Mouse (Mus musculus): ENCODE results near the gene Lfng. TPM values are rescaled to one million over a fixed set of nuclear protein-coding genes. Genes with fewer than 3 reads are reported as not detected.

The Lfng gene
- polyA plus RNA-seq (2012; ENCODE audit: insufficient read depth, insufficient read length, missing spikeins) = 60.6 and 75.4 TPM in 2 replicates

DNA sequence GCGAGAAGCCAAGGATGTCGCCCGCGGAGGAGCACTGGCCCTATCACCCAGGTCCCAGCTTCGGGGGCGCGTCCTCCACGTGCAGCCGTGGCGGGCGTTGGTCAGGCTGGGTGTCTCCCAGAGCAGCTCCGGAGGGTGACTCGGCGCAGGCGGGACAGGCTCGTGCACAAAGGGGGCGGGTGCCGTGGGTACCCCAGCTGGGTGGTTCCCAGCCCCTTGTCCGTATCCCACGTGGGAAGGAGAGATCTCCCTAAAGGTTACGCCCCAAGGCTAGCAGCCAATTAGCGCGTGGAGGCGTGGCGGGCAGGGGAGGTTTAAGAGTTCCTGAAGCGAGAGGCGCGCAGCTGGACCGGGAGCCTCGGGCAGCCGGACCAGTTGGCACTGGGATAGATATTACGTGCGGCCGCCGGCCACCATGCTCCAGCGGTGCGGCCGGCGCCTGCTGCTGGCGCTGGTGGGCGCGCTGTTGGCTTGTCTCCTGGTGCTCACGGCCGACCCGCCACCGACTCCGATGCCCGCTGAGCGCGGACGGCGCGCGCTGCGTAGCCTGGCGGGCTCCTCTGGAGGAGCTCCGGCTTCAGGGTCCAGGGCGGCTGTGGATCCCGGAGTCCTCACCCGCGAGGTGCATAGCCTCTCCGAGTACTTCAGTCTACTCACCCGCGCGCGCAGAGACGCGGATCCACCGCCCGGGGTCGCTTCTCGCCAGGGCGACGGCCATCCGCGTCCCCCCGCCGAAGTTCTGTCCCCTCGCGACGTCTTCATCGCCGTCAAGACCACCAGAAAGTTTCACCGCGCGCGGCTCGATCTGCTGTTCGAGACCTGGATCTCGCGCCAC is at the start of gene Lfng:
TSS of gene Lfng (plus strand) at position 320 of the 835 bp plus-strand sequence.
- Histone ChIP-seq H3K27ac (ENCODE audit: insufficient read depth, low read depth, low read length) (peak within 1 kb of the TSS; percentile 86), H3K4me3 (ENCODE audit: insufficient read depth, low read length) (peak within 1 kb of the TSS; percentile 96), H3K4me1 (ENCODE audit: control insufficient read depth, insufficient read depth, low read length) (peaks cover 6% of the 10 kb centered on the region)
- peak; percentile 99 for TF ChIP-seq POLR2A (IDR thresholded peaks at IDR 0.05; ENCODE audit: borderline replicate concordance, low read depth, low read length)
- TF ChIP-seq CTCF (IDR thresholded peaks at IDR 0.05; ENCODE audit: low read depth, low read length) = no peak

DNA sequence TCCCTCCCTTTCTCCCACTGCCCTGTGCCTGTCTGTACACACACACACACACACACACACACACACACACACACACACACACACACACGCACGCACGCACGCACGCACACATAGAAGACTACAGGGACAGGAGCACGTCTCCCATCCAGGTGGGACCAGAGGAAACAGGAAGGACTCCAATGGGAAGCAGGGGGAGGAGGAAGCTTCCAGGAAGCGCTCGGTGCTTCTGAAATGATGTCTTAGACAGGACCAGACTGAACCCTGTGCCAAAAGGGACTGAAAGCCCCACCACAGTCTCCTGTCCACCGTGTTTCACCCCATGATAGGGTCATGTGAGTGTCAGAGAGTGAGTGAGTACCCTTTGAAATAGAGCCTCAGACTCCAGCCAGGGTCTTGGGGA is 44.5 kb upstream of the Lfng start:
- TF ChIP-seq POLR2A (IDR thresholded peaks at IDR 0.05; ENCODE audit: borderline replicate concordance, low read depth, low read length) (no peak), CTCF (IDR thresholded peaks at IDR 0.05; ENCODE audit: low read depth, low read length) (no peak)
- H3K27ac ChIP-seq (ENCODE audit: insufficient read depth, low read depth, low read length) = no peak overlapping the region
- no peak overlapping the region for H3K4me3 ChIP-seq (ENCODE audit: insufficient read depth, low read length)
- no peaks in the 10 kb centered on the region for H3K4me1 ChIP-seq (ENCODE audit: control insufficient read depth, insufficient read depth, low read length)

DNA sequence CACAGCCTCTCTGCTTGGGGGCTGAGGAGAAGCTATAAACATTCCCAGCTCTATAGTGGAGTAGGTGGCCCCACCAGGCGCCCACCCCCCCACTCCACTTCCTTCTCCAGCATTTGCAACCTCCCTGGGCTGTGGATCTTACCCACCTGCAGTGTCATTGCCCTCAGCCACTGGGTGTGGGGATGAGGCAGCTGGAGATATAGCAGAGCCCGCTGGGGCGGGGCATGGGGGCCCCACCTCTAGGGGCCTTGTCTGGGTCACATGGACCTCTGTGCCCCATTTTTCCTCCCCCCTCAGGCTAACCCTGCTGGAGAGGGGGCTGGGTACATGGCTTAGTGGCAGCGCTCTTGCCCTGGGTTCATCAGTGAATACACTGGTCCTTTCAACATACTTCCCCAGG is 42.2 kb upstream of the Lfng start, which contains the start of gene Grifin:
TSS of gene Grifin (minus strand) at position 176 of the 400 bp plus-strand sequence.
- Histone ChIP-seq H3K4me1 (ENCODE audit: control insufficient read depth, insufficient read depth, low read length) (no peaks in the 10 kb centered on the region), H3K27ac (ENCODE audit: insufficient read depth, low read depth, low read length) (no peak within 1 kb of the TSS), H3K4me3 (ENCODE audit: insufficient read depth, low read length) (no peak within 1 kb of the TSS)
- TF ChIP-seq CTCF (IDR thresholded peaks at IDR 0.05; ENCODE audit: low read depth, low read length) (no peak), POLR2A (IDR thresholded peaks at IDR 0.05; ENCODE audit: borderline replicate concordance, low read depth, low read length) (no peak)

DNA sequence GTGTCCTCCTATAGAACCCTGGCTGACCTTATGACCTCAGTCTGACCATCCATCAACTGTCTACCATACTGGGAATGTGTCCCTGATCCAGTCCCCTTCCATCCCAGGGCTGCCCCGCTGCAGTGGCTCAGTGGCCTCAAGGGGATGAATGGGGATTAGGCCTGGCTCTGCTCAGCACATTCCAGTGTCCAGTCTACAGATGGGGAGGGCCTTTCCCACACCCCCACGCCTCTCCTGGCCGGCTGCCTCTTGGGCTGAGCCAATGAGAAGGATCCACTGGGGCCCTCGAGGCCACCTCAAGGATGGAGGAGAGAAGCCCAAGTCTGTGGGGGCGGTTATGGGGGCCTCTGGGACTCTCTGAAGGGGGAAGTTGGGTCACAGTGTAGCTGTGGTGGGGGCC is 41.7 kb upstream of the Lfng start:
- no peak overlapping the region for H3K27ac ChIP-seq (ENCODE audit: insufficient read depth, low read depth, low read length)
- no peaks in the 10 kb centered on the region for H3K4me1 ChIP-seq (ENCODE audit: control insufficient read depth, insufficient read depth, low read length)
- TF ChIP-seq POLR2A (IDR thresholded peaks at IDR 0.05; ENCODE audit: borderline replicate concordance, low read depth, low read length) = no peak
- TF ChIP-seq CTCF (IDR thresholded peaks at IDR 0.05; ENCODE audit: low read depth, low read length) = no peak

DNA sequence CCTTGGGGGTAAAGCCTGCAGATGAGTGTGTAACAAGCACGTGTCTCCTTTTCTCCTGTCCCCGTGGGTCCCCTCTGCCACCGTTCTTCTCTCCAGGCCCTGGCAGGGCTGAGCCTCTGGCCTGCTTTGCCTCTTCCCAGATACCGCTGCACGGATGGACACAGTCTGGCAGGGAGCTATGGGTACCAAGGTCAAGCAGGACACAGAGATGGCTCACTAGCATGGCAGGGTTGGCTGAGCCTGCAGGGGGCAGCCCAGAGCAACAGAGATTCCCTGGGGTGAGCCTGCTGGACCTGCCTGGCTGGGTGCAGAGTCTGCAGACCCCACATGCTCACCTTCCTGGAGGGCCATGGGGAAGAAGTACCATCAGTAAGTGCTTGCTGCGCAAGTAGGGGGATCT is 41.3 kb upstream of the Lfng start:
- TF ChIP-seq POLR2A (IDR thresholded peaks at IDR 0.05; ENCODE audit: borderline replicate concordance, low read depth, low read length) (no peak), CTCF (IDR thresholded peaks at IDR 0.05; ENCODE audit: low read depth, low read length) (peak; percentile 8; the same call in 1 of the 2 replicates)
- Histone ChIP-seq H3K4me3 (ENCODE audit: insufficient read depth, low read length) (no peak overlapping the region), H3K27ac (ENCODE audit: insufficient read depth, low read depth, low read length) (no peak overlapping the region), H3K4me1 (ENCODE audit: control insufficient read depth, insufficient read depth, low read length) (no peaks in the 10 kb centered on the region)

More for the DNA sequence above, 41.7 kb upstream of the Lfng start:
- H3K4me3 ChIP-seq (ENCODE audit: insufficient read depth, low read length) = no peak overlapping the region

DNA sequence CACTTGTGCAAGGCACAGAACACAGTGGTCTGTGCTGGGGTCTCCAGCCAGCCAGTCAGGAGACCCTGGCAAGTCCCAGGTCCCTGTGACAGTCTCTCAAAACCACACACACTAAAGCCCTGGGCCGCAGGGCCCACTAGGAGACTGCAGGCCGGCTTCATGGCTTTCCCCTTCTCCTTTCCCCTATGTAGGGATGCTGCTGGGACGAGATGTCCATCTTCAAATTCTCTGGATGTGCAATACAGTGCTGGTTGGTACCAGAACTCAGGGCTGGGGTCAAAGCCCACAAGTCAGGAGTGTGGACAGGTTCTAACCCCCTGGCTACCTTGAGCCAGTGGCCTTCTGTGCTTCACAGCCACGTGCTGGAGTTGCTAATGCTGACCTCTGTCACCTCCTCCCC is 40.8 kb upstream of the Lfng start:
- TF ChIP-seq POLR2A (IDR thresholded peaks at IDR 0.05; ENCODE audit: borderline replicate concordance, low read depth, low read length) (no peak), CTCF (IDR thresholded peaks at IDR 0.05; ENCODE audit: low read depth, low read length) (no peak)
- Histone ChIP-seq H3K4me1 (ENCODE audit: control insufficient read depth, insufficient read depth, low read length) (no peaks in the 10 kb centered on the region), H3K4me3 (ENCODE audit: insufficient read depth, low read length) (no peak overlapping the region), H3K27ac (ENCODE audit: insufficient read depth, low read depth, low read length) (no peak overlapping the region)

DNA sequence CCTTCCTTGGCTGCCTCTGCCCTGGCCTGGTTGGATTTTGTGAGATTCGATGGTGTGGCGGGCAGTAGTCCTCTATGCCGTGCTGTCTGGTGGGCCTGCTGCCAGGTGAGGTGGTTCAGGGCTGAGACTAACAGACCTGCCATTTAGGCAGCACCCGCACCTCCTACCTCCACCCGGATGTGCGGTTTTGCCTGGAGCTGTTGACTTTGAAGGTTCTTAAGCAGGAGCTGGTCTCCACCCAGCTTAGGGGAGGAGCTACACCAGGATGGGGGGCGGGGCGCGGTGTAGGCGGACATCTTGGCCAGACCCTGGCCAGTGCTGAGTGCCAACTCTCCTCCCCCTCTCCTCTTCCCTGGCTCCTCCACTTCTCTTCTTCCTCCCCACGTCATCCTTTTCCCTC is 39.8 kb upstream of the Lfng start:
- Histone ChIP-seq H3K27ac (ENCODE audit: insufficient read depth, low read depth, low read length) (no peak overlapping the region), H3K4me1 (ENCODE audit: control insufficient read depth, insufficient read depth, low read length) (no peaks in the 10 kb centered on the region), H3K4me3 (ENCODE audit: insufficient read depth, low read length) (no peak overlapping the region)
- no peak for TF ChIP-seq POLR2A (IDR thresholded peaks at IDR 0.05; ENCODE audit: borderline replicate concordance, low read depth, low read length)
- TF ChIP-seq CTCF (IDR thresholded peaks at IDR 0.05; ENCODE audit: low read depth, low read length) = no peak

DNA sequence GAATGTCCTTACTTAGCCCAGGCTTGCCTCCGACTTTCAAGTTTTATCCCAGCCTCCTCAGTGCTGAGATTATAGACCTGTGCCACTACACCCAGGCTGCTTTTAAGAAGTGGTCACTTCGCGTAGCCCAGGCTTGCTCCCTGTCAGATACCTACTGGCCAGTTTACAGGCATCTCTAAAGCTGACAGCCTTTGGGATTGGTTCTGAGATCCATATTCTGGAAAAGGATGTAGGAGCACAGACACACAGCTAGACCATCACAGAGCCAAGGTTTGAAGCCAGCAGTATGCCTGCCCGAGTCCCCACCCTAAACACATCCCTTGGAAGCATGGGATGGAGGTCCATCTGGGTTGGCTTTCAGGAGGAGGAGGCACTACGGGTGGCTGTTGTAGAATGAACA is 39.4 kb upstream of the Lfng start:
- no peaks in the 10 kb centered on the region for H3K4me1 ChIP-seq (ENCODE audit: control insufficient read depth, insufficient read depth, low read length)
- no peak overlapping the region for H3K27ac ChIP-seq (ENCODE audit: insufficient read depth, low read depth, low read length)
- H3K4me3 ChIP-seq (ENCODE audit: insufficient read depth, low read length) = no peak overlapping the region
- no peak for TF ChIP-seq CTCF (IDR thresholded peaks at IDR 0.05; ENCODE audit: low read depth, low read length)

DNA sequence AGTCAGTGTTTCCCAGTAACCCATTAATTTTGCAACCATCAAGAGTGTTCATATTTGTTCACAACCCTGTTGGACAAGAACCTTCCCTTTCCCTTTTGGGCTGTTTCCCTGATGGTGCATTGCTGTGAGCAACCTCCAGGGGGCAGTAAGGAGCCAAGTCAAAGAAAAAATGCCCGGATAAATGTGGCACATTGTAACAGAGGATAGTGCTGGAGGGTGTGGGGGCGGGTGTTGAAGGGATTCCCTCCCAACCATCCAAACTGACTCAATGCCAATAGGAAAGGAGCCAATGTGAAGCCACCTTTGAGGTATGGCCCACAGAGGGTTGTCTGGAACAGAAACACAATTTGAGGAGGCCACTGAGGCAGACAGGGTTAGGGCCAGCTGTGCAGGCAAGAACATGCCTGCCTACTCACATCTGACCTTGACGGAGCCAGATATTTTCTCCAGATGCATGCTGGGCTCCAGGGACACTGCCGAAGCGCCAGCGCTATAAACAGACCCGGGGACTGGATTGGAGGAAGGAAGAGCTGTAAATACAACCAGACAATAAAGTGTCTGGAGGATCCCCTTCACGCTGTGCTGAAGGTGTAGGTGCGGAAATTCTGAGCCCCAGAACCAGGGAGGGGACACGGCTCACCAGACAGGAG is 38.7 kb upstream of the Lfng start:
- no peak overlapping the region for H3K27ac ChIP-seq (ENCODE audit: insufficient read depth, low read depth, low read length)
- H3K4me3 ChIP-seq (ENCODE audit: insufficient read depth, low read length) = no peak overlapping the region
- no peak for TF ChIP-seq POLR2A (IDR thresholded peaks at IDR 0.05; ENCODE audit: borderline replicate concordance, low read depth, low read length)
- peak; percentile 76 for TF ChIP-seq CTCF (IDR thresholded peaks at IDR 0.05; ENCODE audit: low read depth, low read length)
- H3K4me1 ChIP-seq (ENCODE audit: control insufficient read depth, insufficient read depth, low read length) = no peaks in the 10 kb centered on the region

DNA sequence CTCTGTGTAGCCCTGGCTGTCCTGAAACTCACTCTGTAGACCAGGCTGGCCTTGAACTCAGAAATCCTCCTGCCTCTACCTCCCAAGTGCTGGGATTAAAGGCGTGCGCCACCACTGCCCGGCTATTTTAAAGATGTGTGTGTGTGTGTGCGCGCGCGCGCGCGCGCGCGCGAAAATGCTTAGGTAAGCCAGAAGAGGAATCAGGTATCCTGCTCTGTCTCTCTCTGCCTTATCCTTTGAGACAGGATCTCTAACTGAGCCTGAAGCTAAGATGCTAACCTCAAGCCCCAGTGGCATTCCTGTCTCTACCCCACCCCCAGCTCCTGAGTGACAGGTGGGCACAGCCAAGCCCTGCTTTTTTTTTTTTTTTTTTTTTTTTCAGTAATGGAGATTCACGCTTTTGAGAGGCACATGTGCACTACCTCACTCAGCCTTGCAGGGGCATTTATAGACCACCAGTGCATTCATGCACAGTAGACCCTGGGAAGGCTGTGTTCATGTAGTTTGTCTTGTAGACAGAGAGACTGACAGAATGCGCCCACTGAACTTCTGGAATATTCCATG is 38.0 kb upstream of the Lfng start:
- Histone ChIP-seq H3K4me3 (ENCODE audit: insufficient read depth, low read length) (no peak overlapping the region), H3K4me1 (ENCODE audit: control insufficient read depth, insufficient read depth, low read length) (no peaks in the 10 kb centered on the region), H3K27ac (ENCODE audit: insufficient read depth, low read depth, low read length) (no peak overlapping the region)
- TF ChIP-seq CTCF (IDR thresholded peaks at IDR 0.05; ENCODE audit: low read depth, low read length) = no peak
- no peak for TF ChIP-seq POLR2A (IDR thresholded peaks at IDR 0.05; ENCODE audit: borderline replicate concordance, low read depth, low read length)
